Mouse (Mus musculus) gastrocnemius, postnatal 10 days (tissue): ENCODE results near the gene Recql. TPM values are rescaled to one million over a fixed set of nuclear protein-coding genes. Genes with fewer than 3 reads are reported as not detected.
"Not testable (repeated sequence)": the region's sequence is repeated elsewhere in the genome, so short reads cannot be mapped to it uniquely, and the experiment has no call there.

Experiments used
- DNase-seq: peaks from one replicate; pipeline ENCODE4 v3.0.0; 2021; ENCODE audit warnings: mixed read lengths
- total RNA-seq, 2 experiments: library from RNA; stranded (reverse); gene quantifications; 2 replicates each; pipeline ENCODE4 v1.2.3; 2021

Gene Recql
- total RNA-seq, 2 experiments from 2014 or later = 6.2 to 9.5 TPM

DNA sequence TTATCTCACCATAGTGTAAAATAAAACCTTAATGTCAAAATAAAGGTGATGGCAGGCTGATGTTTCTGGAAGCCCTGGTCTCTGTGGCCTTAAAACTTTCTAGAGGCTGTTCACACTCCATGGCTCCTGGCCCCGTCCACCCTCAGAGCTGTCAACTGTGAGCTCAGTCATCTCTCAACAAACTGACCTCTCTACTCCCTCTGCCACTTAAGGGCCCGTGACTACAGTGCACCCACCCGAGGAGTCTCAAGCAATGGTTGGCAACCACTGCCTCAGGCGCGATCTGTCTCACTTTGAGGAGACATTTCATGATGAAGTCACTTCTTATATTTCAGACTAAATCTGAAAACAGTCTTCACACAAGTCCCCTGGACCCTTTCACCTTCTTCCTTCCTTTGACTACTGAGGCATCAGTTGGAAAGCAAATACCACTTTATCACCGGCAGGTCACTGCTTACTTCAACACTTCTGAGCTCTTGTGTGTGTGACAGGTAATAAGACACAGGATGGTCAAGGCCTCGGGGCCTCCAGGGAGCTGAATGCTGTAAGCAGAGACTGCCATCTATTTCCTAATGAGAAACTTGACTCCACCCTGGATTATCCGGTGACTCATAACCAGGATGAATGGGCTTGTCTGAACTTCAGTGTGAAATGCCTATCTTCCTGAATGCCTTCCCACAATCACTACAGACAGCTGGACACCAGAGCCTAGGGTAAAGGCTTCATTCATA lies 21.0 kb downstream of the Recql start:
- DNase-seq = no peak

DNA sequence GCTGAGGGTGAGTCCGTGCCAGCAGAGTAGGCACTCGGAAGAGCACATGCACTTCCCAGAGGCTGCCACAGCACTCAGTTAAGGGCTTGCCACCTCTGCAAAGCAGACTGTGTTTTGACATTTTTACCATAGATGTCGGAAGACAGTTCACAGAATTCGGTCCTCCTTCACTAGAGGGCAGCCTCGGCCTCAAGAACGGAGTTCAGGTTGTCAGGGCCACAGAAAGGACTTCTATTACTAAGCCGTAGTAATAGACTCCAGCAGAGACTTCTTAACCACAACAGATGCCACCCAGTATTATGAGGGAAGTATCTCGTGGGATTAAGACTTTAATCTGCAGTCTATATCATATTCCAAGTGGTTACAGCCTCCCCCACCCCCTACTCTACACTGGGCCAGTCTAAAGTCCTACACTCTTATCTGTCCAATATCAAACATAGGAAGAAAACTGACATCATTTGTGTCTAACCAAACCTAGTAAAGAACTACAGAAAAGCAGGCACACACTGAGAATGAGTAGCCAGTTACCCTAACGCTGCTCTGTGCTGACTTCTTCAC lies 23.8 kb downstream of the Recql start:
- DNase-seq = no peak

DNA sequence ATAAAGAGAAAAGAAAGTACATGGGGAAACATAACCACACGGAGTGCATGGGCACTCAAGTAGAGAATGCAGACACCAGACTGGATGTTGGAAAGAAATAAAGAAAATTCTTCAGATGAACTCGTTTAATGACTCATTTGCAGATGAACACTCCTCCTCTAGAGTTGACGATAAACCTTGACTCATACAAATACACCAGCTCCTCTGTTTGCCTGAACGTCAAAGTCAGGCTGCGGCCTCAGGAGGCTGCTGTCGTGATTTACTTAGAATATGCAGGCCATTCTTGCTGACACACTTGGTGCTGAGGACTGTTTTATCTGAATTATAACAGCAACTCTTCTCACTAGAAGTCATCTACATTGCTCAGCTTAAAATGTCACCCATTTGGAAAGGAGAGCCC lies 24.9 kb downstream of the Recql start:
- no peak for DNase-seq

DNA sequence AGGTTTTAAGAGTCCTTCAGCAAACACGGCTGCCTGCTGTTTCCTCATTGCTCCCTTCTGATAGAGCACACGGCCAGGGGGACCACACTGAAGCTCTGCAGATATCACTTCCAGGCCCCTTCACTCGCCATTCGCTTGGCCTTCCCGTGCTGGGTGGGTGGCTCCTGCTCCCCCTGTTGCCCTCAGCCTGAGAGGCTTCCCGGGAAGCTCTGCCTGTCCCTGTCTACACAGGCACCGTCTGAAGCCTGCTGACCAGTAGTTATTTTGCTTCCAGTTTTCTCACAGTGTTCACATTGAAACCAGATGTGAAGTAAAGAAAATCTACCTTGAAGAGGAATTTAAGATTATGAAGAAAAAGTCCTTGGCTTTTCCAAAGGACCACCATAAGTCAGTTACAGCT lies 29.8 kb downstream of the Recql start:
- no peak for DNase-seq

DNA sequence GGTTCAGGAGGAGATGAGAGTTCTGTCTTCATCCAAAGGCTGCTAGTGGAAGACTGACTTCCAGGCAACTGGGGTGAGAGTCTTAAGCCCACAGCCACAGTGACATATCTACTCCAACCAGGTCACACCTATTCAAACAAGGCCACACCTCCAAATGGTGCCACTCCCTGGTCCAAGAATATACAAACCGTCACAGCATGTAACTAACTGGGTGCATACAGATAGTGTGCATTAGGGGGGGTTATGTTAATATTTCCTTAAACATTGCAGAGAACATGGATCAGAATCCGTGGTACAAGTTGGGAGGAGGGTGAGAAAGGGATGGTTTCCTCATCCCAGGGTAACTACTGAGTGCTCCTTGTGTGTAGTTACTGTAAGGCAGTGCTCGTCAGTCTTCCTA lies 34.8 kb downstream of the Recql start:
- not testable (repeated sequence) for DNase-seq

DNA sequence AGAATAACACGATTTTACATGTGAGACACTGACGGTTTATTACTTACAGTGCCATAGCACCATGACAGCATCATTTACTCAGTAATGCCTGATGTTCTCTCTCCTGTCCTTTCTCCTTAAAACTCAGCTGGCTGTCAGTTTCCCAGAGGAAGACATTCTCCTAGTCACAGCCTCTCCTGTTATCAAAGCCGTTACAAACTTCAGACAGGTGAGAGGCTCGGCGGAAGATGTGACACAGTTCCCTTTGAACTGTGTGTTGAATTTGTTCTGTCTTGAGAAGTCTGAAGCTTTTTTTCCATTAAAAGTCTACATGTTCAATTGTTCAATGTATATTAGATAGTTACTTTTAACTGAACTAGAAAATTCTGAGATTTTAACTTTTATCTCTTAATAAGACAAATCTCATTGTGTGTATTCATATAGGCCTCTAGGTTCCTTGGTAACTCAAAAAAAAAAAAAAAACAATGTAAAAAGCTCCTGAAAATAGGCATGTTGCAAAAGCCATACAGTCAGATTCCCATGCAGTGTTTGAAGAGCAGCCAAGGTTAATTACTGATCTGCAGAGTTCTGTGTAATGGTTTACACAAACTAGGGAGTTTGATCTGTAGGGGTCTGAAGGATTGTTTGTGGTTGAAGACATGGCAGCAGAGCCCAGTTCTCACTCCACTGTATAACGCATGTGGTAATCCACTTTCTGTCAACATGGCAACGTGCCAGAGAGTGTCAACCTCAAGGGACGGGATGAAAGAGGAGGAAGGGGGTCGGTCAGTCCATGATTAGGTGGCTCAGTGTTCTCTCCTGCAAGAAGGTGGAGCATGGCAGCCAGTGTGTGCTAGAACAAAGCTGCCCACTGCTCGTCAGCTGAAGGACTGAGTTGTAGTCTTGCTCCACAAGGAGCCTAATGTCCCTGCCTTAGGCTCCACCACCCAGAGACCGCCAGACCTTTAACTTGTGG lies 39.2 kb downstream of the Recql start:
- DNase-seq = no peak

DNA sequence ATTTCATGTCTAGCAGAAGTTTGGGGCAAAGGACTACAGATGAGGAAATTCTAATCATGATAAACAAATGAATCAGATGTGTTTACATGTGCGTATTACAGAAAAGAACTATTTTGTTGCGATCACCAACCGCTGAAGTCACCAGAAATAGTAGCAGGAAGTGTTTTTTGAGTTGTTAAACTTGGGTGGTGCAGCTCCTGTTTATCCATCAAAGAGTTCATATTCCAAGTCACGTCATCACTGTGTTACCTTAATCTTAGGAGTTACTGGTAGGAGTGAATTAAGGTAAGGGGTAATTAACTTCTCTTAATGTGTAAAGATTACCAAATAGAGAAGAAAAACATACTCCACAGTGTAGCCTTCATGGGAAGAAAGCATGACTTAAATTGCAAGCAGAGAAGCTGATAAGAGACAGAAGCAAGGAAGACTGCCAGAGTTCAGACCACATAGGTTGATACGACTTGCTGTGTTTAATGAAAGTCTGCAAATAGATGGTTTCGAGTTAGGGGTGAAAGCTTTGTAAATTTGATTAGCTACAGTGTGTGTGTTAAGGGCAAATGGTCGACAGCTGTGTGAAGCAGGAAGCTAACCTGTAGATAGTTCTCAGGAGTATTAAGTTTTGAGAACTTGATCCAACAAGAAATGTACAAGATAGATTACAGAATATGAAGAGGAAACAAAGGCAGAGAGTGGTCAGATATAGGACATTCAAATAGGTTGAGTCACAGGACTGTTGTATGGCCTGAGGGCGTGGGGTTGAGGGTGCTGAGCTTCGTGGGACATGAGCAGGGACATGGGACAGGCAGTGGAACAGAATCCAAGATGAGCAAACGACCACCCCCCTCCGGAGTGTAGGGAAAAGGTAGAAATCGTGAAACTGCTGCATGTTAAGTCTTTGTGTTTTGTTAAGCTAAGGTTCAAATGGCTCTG lies 40.4 kb downstream of the Recql start:
- DNase-seq = no peak

DNA sequence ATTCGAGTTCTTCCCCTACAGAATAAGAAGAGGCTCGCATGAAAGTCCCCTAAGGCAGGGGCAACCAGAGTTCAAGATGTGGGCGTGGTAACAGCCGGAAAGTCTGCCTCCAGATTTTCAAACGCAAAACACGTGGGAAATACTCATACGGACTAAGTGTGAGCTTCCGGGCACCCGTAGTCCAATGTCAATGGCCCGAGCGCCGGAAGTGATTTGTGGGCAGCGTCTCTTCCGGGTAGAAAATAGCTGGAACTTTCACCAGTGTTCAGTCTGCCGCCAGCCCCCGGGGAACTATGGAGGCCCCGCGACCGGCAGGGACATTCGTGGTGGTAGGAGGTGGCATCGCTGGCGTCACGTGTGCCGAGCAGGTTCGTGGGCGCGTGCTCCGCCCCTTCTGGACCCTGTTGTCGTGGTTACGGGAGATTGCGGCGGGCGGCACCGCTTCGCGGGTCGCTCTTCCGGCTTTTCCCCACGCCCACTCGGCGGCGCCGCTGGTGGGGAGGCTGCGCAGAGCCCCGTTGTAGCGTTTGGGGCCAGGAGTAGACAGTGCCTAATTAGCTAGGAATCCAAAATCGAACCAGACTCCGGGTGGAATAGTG lies 41.3 kb downstream of the Recql start, which contains the start of gene Pyroxd1:
Gene Pyroxd1, plus strand, starts transcription at position 215 of the 599 bp plus-strand sequence.
- DNase-seq = peak; percentile 72

DNA sequence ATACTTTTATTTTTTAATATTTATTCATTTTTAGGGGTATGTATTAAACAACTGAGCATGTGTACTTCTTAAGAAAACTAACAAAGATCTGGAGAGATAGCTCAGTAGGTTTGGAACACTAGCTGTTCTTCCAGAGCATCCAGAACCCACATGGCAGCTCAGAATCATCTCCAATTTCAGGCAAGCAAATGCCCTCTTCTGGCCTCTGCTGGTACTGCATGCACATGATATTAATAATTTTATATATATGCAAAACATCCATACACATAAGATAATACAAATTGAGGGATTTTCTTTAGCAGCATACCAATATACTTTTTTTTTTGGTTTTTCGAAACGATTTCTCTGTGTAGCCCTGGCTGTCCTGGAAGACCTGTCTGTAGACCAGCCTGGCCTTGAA lies 43.3 kb downstream of the Recql start:
- peak; percentile 32 for DNase-seq

DNA sequence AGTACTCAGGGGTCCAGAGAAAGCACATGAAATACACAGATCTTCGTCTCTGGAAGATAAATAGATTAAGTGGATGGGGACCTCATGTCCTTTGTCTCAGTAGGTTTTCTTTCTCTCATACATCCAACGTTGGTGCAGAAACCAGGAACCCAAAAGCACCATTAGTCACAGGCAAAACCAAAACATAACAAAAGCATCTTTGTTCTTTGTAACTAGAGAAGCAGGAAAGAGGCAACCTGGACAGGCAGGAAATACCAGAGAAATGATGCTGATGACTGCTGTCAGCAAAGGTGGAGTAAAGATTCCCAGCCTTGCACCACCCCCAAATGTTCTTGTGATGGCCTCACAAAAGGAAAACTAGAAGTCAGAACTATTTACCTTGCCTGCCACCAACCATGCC lies 47.3 kb downstream of the Recql start:
- DNase-seq = no peak

DNA sequence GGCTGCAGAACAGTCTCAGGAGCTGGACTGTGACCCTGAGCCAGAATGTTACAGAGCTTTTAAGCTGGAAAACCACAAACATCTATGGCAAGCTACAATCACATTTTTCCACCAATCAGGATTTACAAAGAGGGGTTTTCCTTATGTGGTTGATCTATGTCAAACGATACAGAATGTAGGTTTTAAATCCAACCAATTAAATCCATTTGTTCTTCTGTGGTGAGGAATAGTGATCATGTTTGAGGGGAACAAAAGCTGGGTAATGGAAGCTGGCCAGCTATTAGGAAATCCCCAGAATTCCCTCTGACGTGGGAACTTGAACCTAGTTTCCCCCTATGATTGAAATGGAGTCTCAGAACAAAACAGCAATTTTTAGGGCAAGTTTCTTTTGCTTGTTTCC lies 47.9 kb downstream of the Recql start:
- DNase-seq = no peak

DNA sequence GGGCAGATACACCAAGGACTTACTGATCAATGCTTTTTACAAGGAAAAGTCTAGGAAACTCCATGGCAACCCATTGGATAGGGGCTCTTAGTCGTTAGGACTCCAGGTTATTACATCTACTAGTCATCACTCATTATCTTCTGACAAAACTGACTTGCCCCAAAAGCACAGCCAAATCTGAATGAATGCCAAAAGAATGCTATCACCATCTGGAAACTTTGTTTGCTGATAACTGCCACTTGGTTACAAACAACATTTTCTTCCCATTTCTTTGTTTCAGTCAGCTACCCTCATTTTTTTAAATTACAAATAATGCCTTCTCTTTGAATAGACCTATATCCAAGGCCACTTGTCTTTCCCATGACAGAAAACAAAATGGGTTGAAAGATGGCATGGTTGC lies 57.7 kb downstream of the Recql start:
- no peak for DNase-seq

DNA sequence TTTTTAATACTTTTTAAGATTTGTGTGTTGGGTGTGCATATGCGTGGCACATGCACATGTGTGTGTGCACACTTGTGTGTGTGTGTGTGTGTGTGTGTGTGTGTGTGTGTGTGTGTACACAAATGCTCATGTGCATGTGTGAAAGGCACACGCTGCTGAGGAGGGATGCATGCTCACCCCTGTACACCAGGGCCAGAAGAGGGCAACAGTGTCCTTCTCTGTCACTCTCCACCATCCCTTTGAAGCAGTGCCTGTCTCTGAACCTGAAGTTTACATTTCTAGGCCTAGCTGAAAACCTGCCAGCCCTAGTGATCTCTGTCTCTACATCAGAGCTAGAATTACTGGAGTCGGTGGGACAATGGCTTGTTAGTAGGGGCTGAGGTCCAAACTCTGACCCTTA lies 60.3 kb downstream of the Recql start:
- DNase-seq = no peak

DNA sequence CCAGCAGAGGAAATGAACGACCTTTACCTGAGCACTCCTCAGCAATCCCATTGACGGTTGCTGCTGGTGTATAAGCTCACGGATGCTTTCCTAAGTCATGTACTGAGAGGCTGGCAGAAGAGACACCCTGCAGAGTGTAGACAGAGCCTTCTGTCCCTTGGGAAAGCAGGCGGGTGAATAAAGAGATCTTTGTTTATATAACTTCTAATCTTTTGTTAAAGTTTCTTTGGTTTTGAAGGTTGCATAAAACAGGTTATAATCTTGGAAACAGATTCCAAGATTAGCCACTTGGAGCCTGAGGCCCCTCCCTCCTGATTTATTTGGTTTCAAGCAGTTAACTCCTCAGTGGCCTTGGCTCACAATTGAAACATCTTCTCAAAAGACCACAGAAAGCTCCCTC lies 64.0 kb downstream of the Recql start, which contains the start of gene Slco1a5:
Gene Slco1a5, minus strand, starts transcription at position 101 of the 400 bp plus-strand sequence.
- no peak for DNase-seq

DNA sequence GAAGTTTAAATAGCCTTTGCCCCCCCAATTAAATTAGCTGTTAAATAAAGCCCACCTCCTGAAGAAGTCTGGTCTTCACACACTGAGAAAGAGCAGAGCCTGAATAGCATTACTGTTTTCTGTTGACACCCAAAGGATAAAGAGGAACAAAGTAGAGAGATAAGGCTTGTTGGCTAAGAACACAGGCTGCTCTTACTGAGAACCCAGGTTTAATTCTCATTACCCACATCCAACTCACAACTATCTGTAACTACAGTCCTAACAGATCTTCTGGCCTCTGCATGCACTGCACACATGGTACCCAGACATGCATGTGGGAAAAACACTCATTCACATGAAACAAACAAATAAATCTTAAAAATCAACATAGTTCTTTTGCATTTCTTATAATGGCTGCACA lies 69.8 kb downstream of the Recql start:
- DNase-seq = no peak

DNA sequence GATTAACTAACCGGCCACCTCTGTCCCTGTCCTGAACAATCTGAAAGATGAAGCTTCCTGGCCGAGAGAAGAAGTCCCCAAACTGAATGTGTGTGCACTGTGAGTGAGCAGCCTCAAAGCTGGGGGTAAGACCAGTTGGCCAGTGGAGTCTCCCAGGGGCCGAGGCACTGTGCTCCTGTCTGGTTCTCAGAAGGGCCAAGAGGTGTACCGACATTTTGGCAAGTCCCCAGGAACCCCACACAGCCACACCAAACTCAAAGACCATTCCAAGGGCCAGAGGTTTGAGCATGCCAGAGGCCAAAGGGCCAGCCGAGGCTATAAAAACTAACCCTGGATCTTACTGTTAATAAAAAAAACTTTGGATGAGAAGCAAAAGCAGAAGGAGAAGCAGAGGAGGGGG lies 72.6 kb downstream of the Recql start:
- no peak for DNase-seq

DNA sequence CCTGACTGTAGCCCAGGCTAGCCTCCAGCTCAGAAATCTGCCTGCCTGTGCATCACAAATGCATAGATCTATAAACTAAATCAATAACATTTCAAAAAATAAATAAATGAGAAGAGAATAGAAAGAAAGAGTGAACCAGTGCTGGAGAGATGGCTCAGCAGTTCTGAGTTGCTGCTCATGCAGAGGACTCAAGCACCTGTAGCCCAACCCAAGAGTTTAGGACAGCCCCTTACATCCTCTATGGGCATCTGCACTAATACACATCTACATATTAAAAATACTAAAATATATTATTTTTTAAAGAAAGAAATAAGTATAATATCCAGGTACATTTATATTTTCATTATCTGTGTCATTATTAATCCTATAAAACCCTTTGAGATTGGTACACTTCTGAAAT lies 81.8 kb downstream of the Recql start:
- no peak for DNase-seq
